Mouse (Mus musculus): Measurements from ENCODE around the gene Platr25.
"Not testable (repeated sequence)": the region's sequence is repeated elsewhere in the genome, so short reads cannot be mapped to it uniquely, and the experiment has no call there.

Platr25 gene

GRCm38 (mm10) chr13:62760432-62761415, at the start of gene Platr25:
Platr25 (minus strand) TSS chr13:62760709.
- peak; percentile 41 to 48 for DNase-seq

DNA sequence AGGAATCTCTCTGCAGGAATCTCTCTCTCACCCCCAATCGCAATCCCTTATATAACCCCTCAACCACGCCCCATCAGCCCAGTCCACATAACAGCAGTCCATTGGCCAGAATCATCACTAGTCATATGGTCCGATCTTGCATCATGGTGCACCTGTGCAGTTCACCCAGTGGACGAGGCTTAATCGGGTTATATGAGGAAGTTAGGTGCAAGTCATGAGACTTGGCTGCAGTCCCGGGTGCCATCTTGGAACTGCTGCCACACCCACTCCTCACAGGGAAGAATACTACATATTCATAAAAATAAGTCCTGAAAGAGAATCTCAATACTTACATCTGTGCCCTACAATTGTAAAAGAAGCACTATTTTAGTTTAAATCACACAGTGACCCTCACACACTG, 47.5 kb upstream of the Platr25 start:
- not testable (repeated sequence) for DNase-seq

- not testable (repeated sequence) for DNase-seq
These were observed 25.6 kb upstream of the Platr25 start for GRCm38 (mm10) chr13:62786135-62786493.

GRCm38 (mm10) chr13:62785199-62786134, 25.0 kb upstream of the Platr25 start, which contains the start of gene Gm5141:
Gm5141 (minus strand) TSS chr13:62785808.
- peak; percentile 16 to 41 for DNase-seq

- peak in 1 of 2 experiments; percentile 13 for DNase-seq
These were observed 3.3 kb upstream of the Platr25 start for GRCm38 (mm10) chr13:62763806-62764205.

DNA sequence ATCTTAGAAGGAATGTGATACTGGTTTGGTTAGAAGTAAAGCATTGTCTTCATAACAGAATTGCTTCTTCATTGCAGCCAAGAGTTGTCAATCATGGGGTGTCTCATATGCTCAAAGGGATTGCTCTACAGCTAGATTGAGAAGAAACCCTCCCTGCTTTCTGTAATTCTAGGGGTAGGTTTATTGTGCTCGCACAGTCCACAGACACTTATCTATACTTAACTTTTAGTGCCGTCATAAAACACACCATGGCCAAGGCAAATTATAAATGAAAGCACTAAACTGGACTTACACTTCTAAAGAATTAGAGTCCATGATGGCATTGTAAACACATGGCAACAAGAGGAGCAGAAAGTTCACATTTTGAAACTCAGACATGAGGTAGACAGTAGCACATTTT, 27.2 kb downstream of the Platr25 start:
- no peak for DNase-seq

DNA sequence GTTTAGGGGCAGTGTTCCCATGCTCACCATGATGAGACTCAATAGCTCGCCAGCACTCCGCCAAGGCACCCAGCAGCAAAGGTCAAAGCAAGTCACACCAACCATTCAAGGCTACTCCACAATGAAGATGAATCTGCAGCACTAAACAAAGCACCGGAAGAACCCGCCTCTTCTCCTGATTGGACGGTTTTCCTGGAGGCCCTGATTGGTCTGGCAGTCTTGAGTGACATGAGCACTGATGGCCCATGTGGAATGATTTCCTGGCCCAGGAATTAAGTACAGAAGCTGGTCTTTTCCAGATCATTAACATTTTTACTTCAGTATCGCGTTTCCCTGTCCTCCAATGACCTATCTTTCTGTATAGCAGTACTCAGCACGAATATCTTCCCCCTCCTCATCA, 47.9 kb downstream of the Platr25 start:
- not testable (repeated sequence) for DNase-seq

DNA sequence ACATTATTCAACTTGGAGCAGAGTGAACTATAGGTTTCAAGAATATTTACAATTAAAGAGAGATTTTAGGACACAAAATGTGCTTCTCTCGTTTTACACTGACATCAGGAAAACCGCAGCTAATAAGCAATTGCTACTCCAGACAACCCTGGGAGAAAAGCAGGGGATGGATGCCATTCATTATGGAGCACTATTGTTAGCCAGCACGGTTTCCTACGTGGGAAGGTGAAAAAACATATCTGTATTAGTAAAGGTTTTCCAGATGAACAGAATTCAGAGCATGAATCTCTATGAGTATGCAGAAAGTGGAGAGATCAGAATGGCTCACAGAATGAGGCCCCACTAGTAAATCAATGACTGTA, 75.2 kb downstream of the Platr25 start:
- not testable (repeated sequence) for DNase-seq

GRCm38 (mm10) chr13:62684608-62685286, 75.8 kb downstream of the Platr25 start:
- peak; percentile 21 to 44 for DNase-seq

- DNase-seq = no peak
These were observed 107.2 kb downstream of the Platr25 start for GRCm38 (mm10) chr13:62653369-62653743.

- DNase-seq = peak; percentile 30 to 51
These were observed 107.7 kb downstream of the Platr25 start for GRCm38 (mm10) chr13:62652681-62653368.

DNA sequence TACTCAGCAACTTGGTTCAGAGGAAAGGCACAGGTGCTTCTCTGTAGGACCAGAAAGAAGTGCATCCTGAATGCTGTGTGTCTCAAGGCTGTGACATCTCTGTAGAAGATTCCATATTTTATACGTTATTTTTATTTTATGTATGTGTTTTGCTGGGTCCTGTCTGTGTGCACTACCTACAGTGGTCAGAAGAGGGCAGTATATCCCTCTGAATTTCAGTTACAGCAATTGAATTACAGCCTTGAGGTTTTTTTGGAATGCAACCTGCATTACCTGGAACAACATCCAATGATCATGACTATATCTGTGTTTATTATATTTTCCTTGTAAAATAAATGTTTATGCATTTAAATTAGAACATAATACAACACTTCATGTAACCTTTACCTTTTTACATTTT, 133.4 kb downstream of the Platr25 start:
- DNase-seq = peak in 1 of 2 experiments; percentile 16

- not testable (repeated sequence) for DNase-seq
These were observed 136.2 kb downstream of the Platr25 start for GRCm38 (mm10) chr13:62624277-62624665.

DNA sequence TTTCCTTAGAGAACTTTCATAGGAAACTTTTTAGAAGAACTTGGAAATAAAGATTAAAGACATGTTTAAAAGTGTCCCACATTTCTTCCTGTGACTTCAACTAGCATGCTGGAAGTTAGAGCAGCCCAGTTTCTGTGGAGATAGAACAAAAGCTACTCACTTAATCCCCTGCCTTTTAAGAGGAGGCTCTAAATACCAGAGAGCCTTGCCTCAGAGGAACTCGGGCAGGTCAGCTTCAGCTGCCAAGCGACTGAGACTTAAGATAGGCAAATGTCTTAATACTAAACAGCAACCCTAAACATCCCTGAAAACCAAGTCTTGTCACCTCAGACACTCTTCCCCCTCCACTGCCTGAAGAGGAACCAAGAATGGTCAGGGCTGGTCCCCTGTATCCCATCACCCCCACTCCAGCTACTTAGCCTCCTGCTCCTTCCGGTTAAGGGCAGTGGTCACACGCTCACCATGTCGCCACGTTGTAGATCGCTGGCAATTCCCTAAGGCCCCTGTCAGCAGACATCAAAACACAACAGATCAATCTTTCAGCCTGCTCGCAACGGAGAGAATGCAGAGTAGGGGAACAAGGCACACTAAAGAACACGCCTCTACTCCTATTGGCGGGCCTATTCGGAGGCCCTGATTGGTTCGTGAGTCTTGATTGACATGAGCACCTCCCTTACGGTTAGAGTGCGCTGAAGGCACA, 136.8 kb downstream of the Platr25 start, which contains the start of gene 6720489N17Rik:
6720489N17Rik (minus strand) TSS at position 606 of the 700 bp plus-strand sequence.
- DNase-seq = peak; percentile 65 to 73

Measured in spleen, adult 18-20 months (tissue).